ENCODE assay signal across 24 mouse cellular contexts in genomic region chr6:147729721-147730120, GRCm38 (mm10).
DNase-seq lines count a peak whose midpoint lies in the region; ATAC-seq lines count a peak whose summit lies in the region.
"Had no signal": no experiment of that assay in that cellular context is flagged by ENCODE, and none has a peak within 500 bp of the region (broad histone marks: within the 10 kb centered on the region; RNA-seq: fewer than 3 reads in every experiment).

No protein-coding gene starts in this region.

- DNase-seq in heart, adult 11 months = peak; percentile 76
- no peak for DNase-seq in heart, adult 9 months (ENCODE audit: low spot score in 2 of 2)
- DNase-seq in 3T3-L1 (ENCODE audit: low read depth, low spot score) = peak; percentile 43
- peak; percentile 6 for DNase-seq in ES-CJ7 (ENCODE audit: low read depth, low spot score)
- DNase-seq in ZHBTc4 (ENCODE audit: low read depth, low spot score) = peak; percentile 32
- DNase-seq in gastrocnemius, postnatal 25 days = no peak
- no peak for DNase-seq in spleen, postnatal 4 days (ENCODE audit: low spot score in 2 of 2)
- DNase-seq: adrenal gland, adult 2 months; adrenal gland, postnatal 10 days; adrenal gland, postnatal 25 days; B cell, adult 2 months; cerebellum, adult 11 months; cerebellum, adult 2 months; cerebellum, adult 9-10 months; cerebellum, postnatal 10 days; cerebellum, postnatal 25 days; forebrain, postnatal 0 days had no signal

- H3K4me2 ChIP-seq in kidney, embryonic 16.5 days (replicated peaks; ENCODE audit: low read depth, low read length) = no peak overlapping the region
- H3K4me2 ChIP-seq: embryonic facial prominence, embryonic 12.5 days; forebrain, embryonic 13.5 days; forebrain, embryonic 15.5 days had no signal

- H3K27ac ChIP-seq in kidney, embryonic 16.5 days (ENCODE audit: low read length) = no peak overlapping the region
- H3K27ac ChIP-seq: embryonic facial prominence, embryonic 10.5 days; embryonic facial prominence, embryonic 12.5 days; forebrain, embryonic 13.5 days; forebrain, embryonic 15.5 days had no signal

- no peak overlapping the region for H3K9ac ChIP-seq in kidney, embryonic 16.5 days (replicated peaks; ENCODE audit: low read length)
- H3K9ac ChIP-seq: embryonic facial prominence, embryonic 12.5 days; forebrain, embryonic 13.5 days; forebrain, embryonic 15.5 days; forebrain, postnatal 0 days had no signal

- ATAC-seq in kidney, embryonic 16.5 days (ENCODE audit: low FRiP score, low TSS enrichment) = no peak
- ATAC-seq: CD4-positive, CD25-positive, alpha-beta regulatory T cell, adult 4 months; forebrain, embryonic 13.5 days; forebrain, embryonic 15.5 days; forebrain, postnatal 0 days had no signal

- H3K4me1 ChIP-seq in kidney, embryonic 16.5 days (ENCODE audit: insufficient read depth, low read length) = no peaks in the 10 kb centered on the region
- H3K4me1 ChIP-seq: forebrain, embryonic 13.5 days had no signal

- H3K9me3 ChIP-seq in kidney, embryonic 16.5 days (ENCODE audit: low read length) = no peaks in the 10 kb centered on the region
- H3K9me3 ChIP-seq: embryonic facial prominence, embryonic 10.5 days; embryonic facial prominence, embryonic 12.5 days; forebrain, embryonic 13.5 days; forebrain, embryonic 15.5 days had no signal

- H3K36me3 ChIP-seq in kidney, embryonic 16.5 days (ENCODE audit: insufficient read depth, low read length) = no peaks in the 10 kb centered on the region
- H3K36me3 ChIP-seq: embryonic facial prominence, embryonic 10.5 days; embryonic facial prominence, embryonic 12.5 days; forebrain, embryonic 15.5 days had no signal

- no peaks in the 10 kb centered on the region for H3K27me3 ChIP-seq in kidney, embryonic 16.5 days (ENCODE audit: insufficient read depth, low read length)
- H3K27me3 ChIP-seq: CH12.LX; embryonic facial prominence, embryonic 12.5 days; forebrain, embryonic 13.5 days; forebrain, embryonic 15.5 days had no signal

- H3K4me3 ChIP-seq in kidney, embryonic 16.5 days (ENCODE audit: low read length) = no peak overlapping the region
- H3K4me3 ChIP-seq: embryonic facial prominence, embryonic 10.5 days; embryonic facial prominence, embryonic 12.5 days; forebrain, embryonic 13.5 days; forebrain, embryonic 15.5 days had no signal

Comparison
In these comparisons a context has a peak if more than half of its experiments do, and no peak if none do; other contexts are left out.
1. DNase-seq: peak in heart, adult 11 months (single experiment), 3T3-L1 (single experiment), ES-CJ7 (single experiment) and ZHBTc4 (single experiment); none in heart, adult 9 months (0 of 2), gastrocnemius, postnatal 25 days (single experiment) and spleen, postnatal 4 days (0 of 2).